Mouse (Mus musculus): ENCODE data around the gene Tmeff1. TPM values are rescaled to one million over a fixed set of nuclear protein-coding genes. Genes with fewer than 3 reads are reported as not detected.

The Tmeff1 gene
- polyA plus RNA-seq, 1 experiment from 2014 or later = 29.4 TPM

DNA sequence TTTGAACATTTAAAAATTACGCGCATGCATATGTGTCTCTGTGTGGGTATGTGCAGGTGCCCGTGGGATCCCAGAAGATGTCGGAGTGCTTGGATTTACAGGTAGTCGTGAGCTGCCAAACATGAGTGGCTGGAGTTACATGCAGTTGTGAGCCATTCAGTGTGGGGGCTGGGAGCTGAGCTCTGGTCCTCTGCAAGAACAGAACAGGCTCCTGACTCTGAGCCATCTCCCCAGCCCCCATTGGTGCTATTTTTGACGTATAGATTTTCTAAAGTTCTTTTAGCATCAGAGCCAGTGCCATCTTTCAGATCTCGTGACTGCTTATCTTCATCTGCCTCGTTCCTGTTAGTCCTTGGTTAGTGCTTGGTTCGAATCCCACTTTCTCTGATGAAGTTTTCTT lies 24.5 kb downstream of the Tmeff1 start:
- H3K36me3 ChIP-seq (ENCODE audit: insufficient read depth, low read length) = no peaks in the 10 kb centered on the region
- H3K27ac ChIP-seq (ENCODE audit: low read length) = no peak overlapping the region
- no peak overlapping the region for H3K9ac ChIP-seq (replicated peaks; ENCODE audit: low read depth)
- H3K9me3 ChIP-seq (ENCODE audit: low read length) = no peaks in the 10 kb centered on the region
- H3K4me3 ChIP-seq (ENCODE audit: low read depth, low read length) = no peak overlapping the region
- H3K27me3 ChIP-seq (replicated peaks; ENCODE audit: insufficient read depth, low read length) = no peaks in the 10 kb centered on the region
- WGBS = 86% methylated on average over 9 of the region's 9 CpGs
- TF ChIP-seq EP300 (IDR thresholded peaks at IDR 0.05) (no peak), CTCF (IDR thresholded peaks at IDR 0.05) (no peak)
- H3K4me1 ChIP-seq (ENCODE audit: insufficient read depth, low read depth, low read length) = no peaks in the 10 kb centered on the region
- H3K4me2 ChIP-seq (replicated peaks; ENCODE audit: low read depth, low read length) = no peak overlapping the region
- DNase-seq (ENCODE audit: low spot score) = no peak
- ATAC-seq = no peak

- no peak overlapping the region for H3K4me3 ChIP-seq (ENCODE audit: low read depth, low read length)
- no peak for ATAC-seq
- no peaks in the 10 kb centered on the region for H3K36me3 ChIP-seq (ENCODE audit: insufficient read depth, low read length)
- no peaks in the 10 kb centered on the region for H3K27me3 ChIP-seq (replicated peaks; ENCODE audit: insufficient read depth, low read length)
- H3K4me1 ChIP-seq (ENCODE audit: insufficient read depth, low read depth, low read length) = no peaks in the 10 kb centered on the region
- no peak overlapping the region for H3K9ac ChIP-seq (replicated peaks; ENCODE audit: low read depth)
- DNase-seq (ENCODE audit: low spot score) = no peak
- no peak overlapping the region for H3K27ac ChIP-seq (ENCODE audit: low read length)
- 91% methylated on average over 6 of the region's 6 CpGs for WGBS
- no peak overlapping the region for H3K4me2 ChIP-seq (replicated peaks; ENCODE audit: low read depth, low read length)
- no peak for TF ChIP-seq EP300 (IDR thresholded peaks at IDR 0.05)
- no peak for TF ChIP-seq CTCF (IDR thresholded peaks at IDR 0.05)
- H3K9me3 ChIP-seq (ENCODE audit: low read length) = no peaks in the 10 kb centered on the region
These were observed 25.3 kb downstream of the Tmeff1 start for GRCm38 (mm10) chr4:48610251-48610650.

- 0 out of 2 replicates have a peak, but pooled peaks cover 4% of the 10 kb centered on the region for H3K36me3 ChIP-seq (ENCODE audit: insufficient read depth, low read length)
- no peaks in the 10 kb centered on the region for H3K27me3 ChIP-seq (replicated peaks; ENCODE audit: insufficient read depth, low read length)
- no peak for DNase-seq (ENCODE audit: low spot score)
- TF ChIP-seq EP300 (IDR thresholded peaks at IDR 0.05) (no peak), CTCF (IDR thresholded peaks at IDR 0.05) (no peak)
- 98% methylated on average over 4 of the region's 4 CpGs for WGBS
- no peaks in the 10 kb centered on the region for H3K9me3 ChIP-seq (ENCODE audit: low read length)
- H3K27ac ChIP-seq (ENCODE audit: low read length) = no peak overlapping the region
- no peaks in the 10 kb centered on the region for H3K4me1 ChIP-seq (ENCODE audit: insufficient read depth, low read depth, low read length)
- no peak overlapping the region for H3K9ac ChIP-seq (replicated peaks; ENCODE audit: low read depth)
- H3K4me3 ChIP-seq (ENCODE audit: low read depth, low read length) = no peak overlapping the region
- no peak overlapping the region for H3K4me2 ChIP-seq (replicated peaks; ENCODE audit: low read depth, low read length)
- no peak for ATAC-seq
These were observed 30.5 kb downstream of the Tmeff1 start for GRCm38 (mm10) chr4:48615483-48615882.

DNA sequence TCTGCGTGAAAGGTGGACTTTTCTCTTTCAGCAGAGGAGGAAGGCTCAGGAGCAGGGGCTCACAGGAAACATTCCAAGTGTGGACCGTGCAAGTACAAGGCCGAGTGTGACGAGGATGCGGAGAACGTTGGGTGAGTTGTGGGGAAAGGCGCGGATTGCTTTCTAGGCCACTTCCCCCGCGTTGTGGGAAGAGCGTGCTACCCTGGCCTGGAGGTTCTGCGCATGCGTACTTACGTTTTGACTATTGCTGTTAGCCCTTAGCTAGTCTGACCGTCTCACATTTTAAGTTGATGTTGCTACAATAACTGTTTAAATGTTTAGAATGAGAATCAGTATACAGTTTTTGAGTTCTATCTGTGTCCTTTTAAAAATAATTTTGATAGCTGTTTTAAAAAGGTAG lies 32.2 kb downstream of the Tmeff1 start:
- no peak overlapping the region for H3K4me2 ChIP-seq (replicated peaks; ENCODE audit: low read depth, low read length)
- H3K4me3 ChIP-seq (ENCODE audit: low read depth, low read length) = no peak overlapping the region
- ATAC-seq (no peak), DNase-seq (ENCODE audit: low spot score) (no peak)
- 0 out of 2 replicates have a peak, but pooled peaks cover 4% of the 10 kb centered on the region for H3K36me3 ChIP-seq (ENCODE audit: insufficient read depth, low read length)
- no peak overlapping the region for H3K9ac ChIP-seq (replicated peaks; ENCODE audit: low read depth)
- H3K27ac ChIP-seq (ENCODE audit: low read length) = no peak overlapping the region
- H3K4me1 ChIP-seq (ENCODE audit: insufficient read depth, low read depth, low read length) = no peaks in the 10 kb centered on the region
- no peaks in the 10 kb centered on the region for H3K9me3 ChIP-seq (ENCODE audit: low read length)
- TF ChIP-seq CTCF (IDR thresholded peaks at IDR 0.05) (no peak), EP300 (IDR thresholded peaks at IDR 0.05) (no peak)
- WGBS = 94% methylated on average over 15 of the region's 15 CpGs
- no peaks in the 10 kb centered on the region for H3K27me3 ChIP-seq (replicated peaks; ENCODE audit: insufficient read depth, low read length)

- DNase-seq (ENCODE audit: low spot score) (no peak), ATAC-seq (no peak)
- H3K27ac ChIP-seq (ENCODE audit: low read length) = no peak overlapping the region
- H3K27me3 ChIP-seq (replicated peaks; ENCODE audit: insufficient read depth, low read length) = no peaks in the 10 kb centered on the region
- no peaks in the 10 kb centered on the region for H3K4me1 ChIP-seq (ENCODE audit: insufficient read depth, low read depth, low read length)
- no peaks in the 10 kb centered on the region for H3K9me3 ChIP-seq (ENCODE audit: low read length)
- no peak overlapping the region for H3K4me3 ChIP-seq (ENCODE audit: low read depth, low read length)
- 86% methylated on average over 6 of the region's 6 CpGs for WGBS
- no peak overlapping the region for H3K9ac ChIP-seq (replicated peaks; ENCODE audit: low read depth)
- TF ChIP-seq EP300 (IDR thresholded peaks at IDR 0.05) = no peak
- TF ChIP-seq CTCF (IDR thresholded peaks at IDR 0.05) = no peak
- H3K4me2 ChIP-seq (replicated peaks; ENCODE audit: low read depth, low read length) = no peak overlapping the region
- 0 out of 2 replicates have a peak, but pooled peaks cover 4% of the 10 kb centered on the region for H3K36me3 ChIP-seq (ENCODE audit: insufficient read depth, low read length)
These were observed 35.1 kb downstream of the Tmeff1 start for GRCm38 (mm10) chr4:48620121-48620520.

DNA sequence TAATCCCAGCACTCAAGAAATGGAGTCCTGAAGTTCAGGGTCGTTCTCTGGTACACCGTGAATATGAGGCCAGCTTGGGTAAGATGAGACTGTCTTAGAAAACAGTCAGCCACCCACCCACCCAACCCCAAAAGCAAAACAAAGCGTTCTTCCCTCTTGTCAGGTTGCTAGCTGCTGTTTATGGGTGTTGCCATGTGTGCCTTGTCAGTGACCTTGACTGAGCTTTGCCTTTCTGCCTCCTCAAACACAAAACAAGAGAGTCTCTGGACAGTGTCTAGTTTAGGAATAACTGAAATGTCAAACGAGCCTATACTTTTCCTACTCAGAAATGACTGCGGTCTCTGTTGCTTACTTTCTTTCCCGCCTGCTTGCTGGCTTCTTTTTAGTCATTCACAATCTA lies 37.3 kb downstream of the Tmeff1 start:
- WGBS = 89% methylated on average over 6 of the region's 6 CpGs
- no peak for ATAC-seq

GRCm38 (mm10) chr4:48622946-48623345 lies 38.0 kb downstream of the Tmeff1 start:
- no peak for ATAC-seq
- no peak overlapping the region for H3K27ac ChIP-seq (ENCODE audit: low read length)
- no peak for DNase-seq (ENCODE audit: low spot score)
- no peaks in the 10 kb centered on the region for H3K27me3 ChIP-seq (replicated peaks; ENCODE audit: insufficient read depth, low read length)
- H3K36me3 ChIP-seq (ENCODE audit: insufficient read depth, low read length) = no peaks in the 10 kb centered on the region
- no peak overlapping the region for H3K4me3 ChIP-seq (ENCODE audit: low read depth, low read length)
- no peaks in the 10 kb centered on the region for H3K4me1 ChIP-seq (ENCODE audit: insufficient read depth, low read depth, low read length)
- WGBS = 88% methylated on average over 7 of the region's 7 CpGs
- no peak for TF ChIP-seq CTCF (IDR thresholded peaks at IDR 0.05)
- TF ChIP-seq EP300 (IDR thresholded peaks at IDR 0.05) = no peak
- H3K9me3 ChIP-seq (ENCODE audit: low read length) = no peaks in the 10 kb centered on the region
- no peak overlapping the region for H3K4me2 ChIP-seq (replicated peaks; ENCODE audit: low read depth, low read length)
- no peak overlapping the region for H3K9ac ChIP-seq (replicated peaks; ENCODE audit: low read depth)

More for the DNA sequence above, 37.3 kb downstream of the Tmeff1 start:
- H3K4me2 ChIP-seq (replicated peaks; ENCODE audit: low read depth, low read length) = no peak overlapping the region
- H3K36me3 ChIP-seq (ENCODE audit: insufficient read depth, low read length) = 0 out of 2 replicates have a peak, but pooled peaks cover under 1% of the 10 kb centered on the region
- no peaks in the 10 kb centered on the region for H3K9me3 ChIP-seq (ENCODE audit: low read length)
- no peak overlapping the region for H3K9ac ChIP-seq (replicated peaks; ENCODE audit: low read depth)
- DNase-seq (ENCODE audit: low spot score) = no peak
- H3K4me3 ChIP-seq (ENCODE audit: low read depth, low read length) = no peak overlapping the region
- no peak for TF ChIP-seq CTCF (IDR thresholded peaks at IDR 0.05)
- no peak for TF ChIP-seq EP300 (IDR thresholded peaks at IDR 0.05)
- no peaks in the 10 kb centered on the region for H3K4me1 ChIP-seq (ENCODE audit: insufficient read depth, low read depth, low read length)
- no peak overlapping the region for H3K27ac ChIP-seq (ENCODE audit: low read length)
- H3K27me3 ChIP-seq (replicated peaks; ENCODE audit: insufficient read depth, low read length) = no peaks in the 10 kb centered on the region

All from lung, postnatal 0 days (tissue).